Mouse (Mus musculus): ENCODE results near the gene Cwh43. TPM values are rescaled to one million over a fixed set of nuclear protein-coding genes. Genes with fewer than 3 reads are reported as not detected.
"Not testable (repeated sequence)": the region's sequence is repeated elsewhere in the genome, so short reads cannot be mapped to it uniquely, and the experiment has no call there.

Cwh43 gene
- total RNA-seq, 2 experiments from 2014 or later = 0.23 to 0.25 TPM

DNA sequence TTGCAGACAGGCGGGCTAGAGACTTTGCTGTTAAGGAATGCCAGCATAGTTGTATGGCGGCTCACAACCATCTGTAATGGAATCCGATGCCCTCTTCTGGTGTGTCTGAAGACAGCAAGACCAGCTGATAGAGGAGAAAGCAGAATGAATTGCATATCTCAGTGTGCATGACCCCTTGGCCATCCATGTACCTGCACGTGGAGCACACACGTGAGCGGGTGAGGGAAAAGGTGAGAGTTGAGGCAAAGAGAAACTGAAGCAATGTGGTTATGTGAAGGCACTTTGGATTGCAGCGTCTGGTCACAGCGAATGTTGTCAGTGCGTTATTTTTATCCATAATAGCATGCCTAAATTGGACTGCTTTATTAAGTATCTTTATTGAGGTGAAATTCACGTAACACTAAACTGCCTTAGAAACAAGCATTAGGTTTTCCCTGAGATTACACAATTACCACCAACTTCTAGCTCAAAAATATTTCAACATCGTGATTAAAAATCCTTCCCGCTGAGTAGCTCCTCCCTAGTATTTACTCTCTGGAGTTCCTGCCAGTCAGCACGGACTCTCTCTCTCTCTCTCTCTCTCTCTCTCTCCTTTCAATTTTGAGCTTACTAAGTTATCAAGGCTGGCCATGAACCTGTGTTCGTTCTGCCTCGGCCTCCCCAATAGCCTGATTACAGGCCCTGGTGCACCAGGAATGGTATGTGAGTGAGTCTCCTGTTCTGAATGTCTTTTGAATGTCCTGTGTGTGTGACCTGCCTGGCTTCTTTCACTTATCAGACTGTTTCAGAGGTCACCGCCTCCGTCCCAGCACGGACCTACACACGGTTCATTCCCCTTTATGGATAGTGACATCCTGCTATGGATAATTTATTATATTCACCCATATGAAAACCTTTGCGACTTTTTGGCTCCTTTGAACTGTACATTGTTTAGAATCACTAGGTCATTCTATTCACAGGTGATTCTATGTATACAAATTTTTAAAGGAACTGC, 68.8 kb downstream of the Cwh43 start:
- DNase-seq (ENCODE audit: low spot score in 2 of 2) = no peak

DNA sequence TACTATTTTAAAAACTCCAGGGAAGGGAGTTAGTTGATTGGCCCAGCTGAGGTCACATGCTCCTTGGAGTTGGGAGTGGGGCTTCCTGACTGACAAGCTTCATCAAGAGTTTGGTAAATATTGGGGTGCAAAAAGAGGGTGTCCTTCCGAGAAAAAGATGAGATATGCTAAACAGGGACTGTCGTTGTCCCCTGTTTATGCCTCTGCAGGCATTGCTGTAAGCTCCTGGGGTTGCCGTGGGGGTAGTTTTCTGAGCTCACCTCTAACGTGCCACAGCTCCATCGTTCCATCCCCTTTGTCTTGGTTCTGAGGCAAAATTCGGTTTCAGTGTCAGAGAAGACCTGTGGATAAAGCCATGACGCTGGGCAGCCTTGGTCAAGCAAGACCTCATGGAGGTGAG, 74.8 kb downstream of the Cwh43 start, which contains the start of gene Dcun1d4:
Gene Dcun1d4 (plus strand): TSS at position 301 of the 400 bp plus-strand sequence.
- DNase-seq (ENCODE audit: low spot score in 2 of 2) = no peak

DNA sequence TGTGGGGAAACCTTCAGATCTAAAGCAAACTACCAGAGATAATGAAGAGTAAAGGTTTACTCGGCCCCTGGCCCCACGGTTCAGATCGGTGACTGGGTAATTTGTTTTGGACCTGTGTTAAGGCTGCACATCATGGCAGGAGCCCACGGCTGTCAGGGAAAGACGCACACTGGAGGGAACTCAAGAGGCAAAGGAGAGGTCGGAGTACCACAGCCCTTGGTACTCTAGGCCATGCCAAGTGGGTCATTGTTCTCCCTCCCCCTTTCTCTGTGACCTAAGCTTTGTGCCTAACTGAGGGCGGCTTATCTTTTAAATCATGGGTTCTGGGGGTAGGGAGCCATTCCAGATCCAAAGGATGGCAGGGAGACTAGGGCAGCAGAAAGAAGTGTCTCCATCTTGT, 75.5 kb downstream of the Cwh43 start:
- no peak for DNase-seq (ENCODE audit: low spot score in 2 of 2)

DNA sequence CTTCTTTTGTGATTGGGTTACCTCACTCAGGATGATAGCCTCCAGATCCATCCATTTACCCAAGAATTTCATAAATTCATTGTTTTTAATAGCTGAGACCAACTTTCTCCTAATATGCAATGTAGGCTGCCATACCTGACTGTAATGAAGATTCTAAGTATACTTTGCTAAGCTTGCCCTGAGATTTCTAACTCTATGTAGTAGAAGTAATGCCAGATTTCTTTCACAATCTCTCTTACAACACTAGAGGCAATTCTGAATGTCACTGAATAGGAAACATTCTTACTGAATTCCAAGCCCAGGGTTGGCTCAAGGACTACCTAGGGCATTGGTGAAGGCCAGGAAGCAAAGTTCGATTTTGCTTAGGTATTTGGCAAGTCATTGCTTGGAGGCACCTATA, 76.5 kb downstream of the Cwh43 start:
- DNase-seq (ENCODE audit: low spot score in 2 of 2) = not testable (repeated sequence)

DNA sequence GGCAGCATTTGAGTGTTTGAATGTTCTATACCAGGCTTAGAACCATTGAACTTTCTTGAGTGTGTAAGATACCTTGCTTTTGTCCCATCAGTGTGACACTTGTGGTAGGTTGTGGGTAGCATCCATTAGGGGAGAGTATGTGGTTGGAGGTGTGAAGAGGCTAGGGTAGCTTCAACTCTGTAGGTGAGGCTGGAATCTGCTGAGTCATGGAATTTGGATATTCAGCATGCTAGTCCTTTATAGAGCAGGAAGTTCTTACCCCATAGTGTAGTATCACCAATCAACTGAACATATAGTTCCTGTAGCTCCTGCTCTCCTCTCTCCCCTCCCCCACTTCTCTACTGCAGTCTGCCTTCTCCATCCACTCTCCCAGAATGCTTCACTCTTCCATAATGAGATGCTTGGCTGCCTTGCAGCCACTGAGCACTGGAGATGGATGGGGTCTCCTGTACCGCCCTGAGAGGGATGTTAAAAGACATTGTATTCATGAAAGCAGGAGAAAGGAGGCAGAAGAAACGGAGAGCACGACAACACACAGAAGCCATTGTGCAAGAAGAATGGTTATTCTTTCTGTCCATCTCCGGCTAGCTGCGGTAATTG, 78.2 kb downstream of the Cwh43 start:
- DNase-seq (ENCODE audit: low spot score in 2 of 2) = no peak

DNA sequence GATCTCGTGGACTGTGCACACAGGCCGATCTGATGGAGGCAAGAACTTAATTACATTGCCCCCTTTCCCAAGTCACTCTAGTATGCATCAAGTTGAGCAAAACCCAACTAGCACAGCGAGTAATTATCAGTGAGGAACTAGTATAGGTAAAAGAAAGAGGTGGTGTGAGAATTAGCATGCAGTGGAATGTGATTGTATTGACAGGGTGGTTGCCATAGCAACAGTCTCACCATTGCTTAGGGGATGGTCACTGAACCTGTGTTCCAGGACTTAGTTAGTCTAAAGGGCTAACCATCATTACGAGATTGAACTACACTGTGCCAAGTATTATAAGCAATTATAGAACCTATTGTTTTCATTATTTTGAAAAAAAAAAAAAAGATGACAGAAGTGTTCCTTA, 80.6 kb downstream of the Cwh43 start:
- DNase-seq (ENCODE audit: low spot score in 2 of 2) = no peak

DNA sequence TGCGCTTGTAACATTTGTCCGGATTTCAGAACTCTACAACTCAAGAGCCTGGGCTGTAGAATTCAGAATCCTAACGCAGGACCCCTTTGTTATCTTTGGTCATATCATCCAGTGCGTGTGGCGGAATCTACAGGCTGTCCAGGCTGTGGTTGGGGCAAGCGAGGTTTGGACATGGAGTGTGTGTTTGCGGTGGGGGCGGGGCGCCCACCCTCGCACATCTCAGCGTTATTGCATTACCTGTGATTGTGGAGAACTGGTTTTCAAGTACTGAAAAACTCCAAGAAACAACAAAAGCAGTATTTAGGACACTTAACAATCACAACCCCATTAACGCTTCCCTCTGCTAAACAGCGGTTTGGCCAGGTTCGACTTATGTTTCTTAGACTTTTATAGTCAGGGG, 84.0 kb downstream of the Cwh43 start:
- no peak for DNase-seq (ENCODE audit: low spot score in 2 of 2)

DNA sequence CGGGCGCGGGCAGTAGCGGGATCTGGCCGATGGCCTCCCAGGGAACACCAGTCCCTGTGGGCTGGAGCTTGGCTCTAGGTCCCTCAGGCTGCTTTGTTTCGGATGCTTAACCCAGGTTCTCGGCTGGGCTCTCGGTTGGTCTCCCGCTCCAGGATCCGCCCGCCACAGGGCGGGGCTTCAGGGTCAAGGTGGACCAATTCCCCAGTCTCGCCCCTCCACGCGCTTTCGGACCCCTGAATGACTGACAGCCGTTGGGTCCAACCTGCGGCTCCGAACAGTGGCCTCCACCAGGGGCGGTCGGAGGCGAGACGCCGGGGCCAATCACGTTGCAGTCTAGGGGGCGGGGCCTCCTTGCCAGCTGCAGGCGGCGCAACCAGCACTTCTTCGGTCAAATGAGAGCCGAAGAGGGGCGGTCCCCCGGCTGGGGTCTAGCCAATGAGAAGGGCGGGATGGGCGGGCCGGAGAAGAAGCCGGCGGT, 84.8 kb downstream of the Cwh43 start:
- peak; percentile 96 to 99 for DNase-seq (ENCODE audit: low spot score in 2 of 2)

DNA sequence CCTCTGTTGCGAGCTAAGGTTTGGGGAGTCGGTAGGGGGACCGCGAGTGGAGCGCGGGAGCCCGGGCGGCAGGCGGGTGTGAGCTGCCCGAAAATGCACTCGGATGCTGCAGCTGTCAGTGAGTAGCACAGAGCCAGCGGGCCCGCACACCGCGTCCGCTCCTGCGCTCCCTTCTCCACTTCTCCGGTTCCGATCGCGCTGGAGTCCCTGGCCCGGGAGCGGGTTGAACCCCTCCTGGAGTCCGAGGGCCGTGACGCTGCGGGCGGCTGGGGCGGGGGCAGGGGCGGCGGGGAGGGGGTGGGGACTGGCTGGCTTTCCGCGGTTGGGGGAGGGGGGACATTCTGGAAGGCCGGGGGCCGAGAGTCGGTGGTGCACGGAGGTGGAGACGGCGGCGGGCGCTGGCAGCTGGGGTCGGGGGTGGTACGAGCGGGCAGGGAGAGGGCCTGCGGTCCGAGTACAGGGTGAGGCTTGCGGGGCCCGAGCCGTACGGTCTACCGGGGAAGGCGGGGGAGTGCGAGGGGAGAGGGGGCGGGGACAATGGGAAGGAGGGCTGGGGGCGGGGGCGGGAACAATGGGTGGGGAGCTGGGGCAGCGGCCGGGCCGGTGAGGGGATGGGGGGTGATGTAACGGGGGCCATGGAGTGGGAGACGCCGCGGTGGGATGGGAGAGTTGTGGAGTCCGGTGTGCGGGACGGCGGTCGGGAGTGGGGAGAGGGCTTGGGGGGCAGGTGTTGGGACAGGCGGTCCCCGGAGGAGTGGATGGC, 85.4 kb downstream of the Cwh43 start:
- peak in 1 of 2 experiments; percentile 18 for DNase-seq (ENCODE audit: low spot score in 2 of 2)

DNA sequence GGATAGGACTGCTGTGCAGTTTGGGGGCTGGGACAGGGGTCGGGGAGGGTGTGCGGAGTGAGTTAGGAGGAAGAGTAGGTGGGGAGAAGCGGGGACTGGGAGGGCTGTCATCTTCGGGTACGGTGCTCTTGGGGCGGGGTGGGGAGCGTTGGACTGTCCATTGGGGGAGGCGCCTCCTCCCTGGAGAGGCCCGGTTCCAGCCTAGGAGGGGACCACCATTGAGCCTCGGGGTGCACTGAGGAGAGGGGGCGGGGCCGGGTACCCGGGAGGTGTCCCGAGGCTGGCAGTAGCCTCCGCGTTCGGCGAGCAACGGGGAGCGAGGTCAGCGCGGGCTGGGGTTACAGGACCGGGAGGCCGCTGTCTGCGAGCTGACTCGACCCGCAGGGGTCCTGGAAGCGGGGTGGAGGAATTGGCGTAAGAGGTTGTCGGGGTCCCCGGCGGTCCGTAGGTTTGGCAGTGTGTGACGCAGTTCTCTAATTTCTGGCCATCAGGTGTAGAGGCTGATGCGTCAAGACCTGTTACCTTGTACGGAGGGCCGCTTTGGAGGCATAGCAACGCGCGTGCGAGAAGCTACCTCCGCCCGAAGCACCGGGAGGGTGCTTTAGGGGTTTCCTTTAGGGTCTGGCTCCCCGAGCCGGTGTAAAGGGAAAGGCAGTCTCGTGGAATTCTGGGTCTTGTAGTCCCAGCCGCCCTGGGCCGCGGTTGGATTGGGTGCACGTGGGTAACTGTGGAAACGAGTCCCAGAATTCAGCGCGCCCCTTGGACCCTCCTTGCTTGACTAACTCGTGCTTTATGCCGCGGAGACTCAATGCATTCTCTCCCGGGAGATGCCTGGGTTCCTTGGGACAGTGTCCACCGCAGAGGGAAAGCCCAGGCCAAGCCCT, 86.2 kb downstream of the Cwh43 start:
- DNase-seq (ENCODE audit: low spot score in 2 of 2) = peak; percentile 55 to 77

DNA sequence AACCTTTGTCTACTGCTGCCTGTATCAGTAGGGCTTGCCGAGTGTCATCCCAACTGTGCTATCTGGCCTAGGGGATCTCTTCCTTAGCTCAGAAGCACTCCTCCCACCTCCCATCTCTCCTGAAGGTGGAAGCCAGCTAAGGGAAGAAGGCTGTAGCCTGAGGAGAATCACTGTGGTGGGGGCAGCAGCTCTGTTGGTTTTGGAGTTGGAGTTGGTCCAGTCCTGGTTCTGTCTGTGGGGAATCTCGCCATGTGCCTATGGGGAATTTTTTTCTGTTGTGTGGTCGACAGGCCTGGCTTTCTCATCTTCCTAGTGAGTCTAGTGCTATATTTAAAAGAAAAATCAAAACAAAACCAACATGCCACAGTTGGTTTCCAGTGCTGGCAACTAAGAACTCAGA, 91.5 kb downstream of the Cwh43 start:
- DNase-seq (ENCODE audit: low spot score in 2 of 2) = no peak

DNA sequence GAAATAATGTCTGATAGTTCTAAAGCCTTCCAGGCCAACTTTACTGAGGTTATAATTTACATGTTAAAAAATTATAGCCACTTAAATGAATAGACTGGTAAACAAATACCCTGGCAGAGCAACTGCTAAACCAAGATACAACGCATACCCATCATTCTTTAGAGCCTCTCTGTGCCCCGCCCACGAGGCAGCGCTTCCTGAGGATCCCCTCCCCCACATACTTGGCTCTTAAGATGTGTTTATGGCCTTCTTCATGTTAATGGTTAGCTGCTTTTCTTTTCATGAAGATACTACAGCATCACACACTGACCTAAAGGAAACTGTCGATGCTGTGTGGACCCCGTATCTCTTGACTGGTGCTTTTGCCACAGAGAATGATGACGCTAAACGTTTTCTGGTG, 92.7 kb downstream of the Cwh43 start:
- DNase-seq (ENCODE audit: low spot score in 2 of 2) = no peak

DNA sequence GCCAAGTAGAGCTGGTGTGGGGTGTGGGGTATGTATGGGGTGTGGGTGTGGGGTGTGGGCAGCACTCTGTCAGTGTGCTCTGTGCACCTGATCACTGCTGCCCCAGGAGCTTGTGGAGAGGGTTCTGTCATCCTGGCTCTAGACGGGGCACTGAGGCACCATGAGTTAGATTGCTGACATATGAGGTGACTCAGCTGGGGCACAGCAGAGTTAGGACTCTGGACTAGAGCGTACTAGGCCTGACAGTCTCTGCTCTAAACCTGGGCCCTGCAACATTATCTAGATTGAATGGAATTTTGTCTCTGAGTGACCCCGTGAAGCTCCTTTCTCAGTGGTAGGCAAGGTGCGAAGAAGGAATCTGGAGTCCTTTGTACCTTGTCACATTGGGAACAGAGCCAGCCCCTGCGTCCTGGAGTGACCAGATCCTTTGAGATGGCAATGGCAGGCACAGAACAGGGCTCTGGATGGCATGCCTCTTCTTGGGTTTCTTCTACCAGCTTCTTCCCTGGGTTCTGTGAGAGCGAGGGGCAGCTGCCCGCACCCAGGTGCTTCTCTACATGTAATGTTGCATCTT, 95.1 kb downstream of the Cwh43 start:
- DNase-seq (ENCODE audit: low spot score in 2 of 2) = no peak

DNA sequence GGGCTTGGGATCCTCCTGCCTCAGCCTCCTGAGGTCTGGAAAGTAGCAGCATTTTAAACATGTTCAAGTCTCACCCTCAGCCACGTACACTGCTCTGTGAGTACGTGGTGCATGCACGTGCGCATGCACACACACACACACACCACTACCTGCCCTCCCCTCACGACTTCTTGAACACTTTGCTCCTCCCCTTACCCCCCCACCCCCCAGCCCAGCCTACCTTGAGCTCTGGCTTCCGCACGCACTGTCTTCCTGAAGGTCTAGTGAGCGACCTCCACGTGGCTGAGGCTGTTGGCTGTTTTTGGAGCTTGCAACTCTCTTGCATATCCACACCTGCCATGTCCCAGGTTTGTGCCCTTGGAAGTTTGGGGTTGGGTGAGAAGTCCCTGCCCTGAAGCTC, 96.5 kb downstream of the Cwh43 start:
- DNase-seq (ENCODE audit: low spot score in 2 of 2) = no peak

Other genes starting within 250 kb of the Cwh43 start
- 10 to 100 TPM; 49.7 to 55.7 TPM for gene Fryl, start 149.5 kb upstream of the Cwh43 start, total RNA-seq (2021)
- 100 to 1,000 TPM; 203 to 214 TPM for gene Ociad1, start 113.3 kb upstream of the Cwh43 start, total RNA-seq (2021)
- gene Ociad2, start 65.0 kb upstream of the Cwh43 start, total RNA-seq (2021) = 10 to 100 TPM; 11.4 to 11.7 TPM
- 10 to 100 TPM; 38.0 to 38.1 TPM for gene Dcun1d4, start 74.9 kb downstream of the Cwh43 start, total RNA-seq (2021)
- under 1 TPM in 1 of 2 experiments, not detected in 1; 0.53 TPM for gene Lrrc66, start 226.5 kb downstream of the Cwh43 start, total RNA-seq (2021)
- 10 to 100 TPM; 26.8 to 29.7 TPM for gene Sgcb, start 241.7 kb downstream of the Cwh43 start, total RNA-seq (2021)
- gene Spata18, start 245.3 kb downstream of the Cwh43 start, total RNA-seq (2021) = under 1 TPM; 0.25 to 0.28 TPM

Measured in adrenal gland, postnatal 4 days (tissue).